Mouse (Mus musculus) lung, adult 2 months (tissue): ENCODE measurements around the gene Arhgap10.

Experiments used
- CTCF ChIP-seq: fragments of 200-500 bp; IDR thresholded peaks from 2 replicates; pipeline ENCODE4 v1.5.1; 2011; ENCODE audit warnings: mild to moderate bottlenecking, low read length, control low read depth; ENCODE audit not compliant: insufficient read depth
- POLR2A ChIP-seq: fragments of 200-500 bp; IDR thresholded peaks from 2 replicates; pipeline ENCODE4 v1.6.1; 2011; ENCODE audit warnings: low read depth, mild to moderate bottlenecking, control low read depth, low read length, borderline replicate concordance; ENCODE audit errors: extremely low read depth

DNA sequence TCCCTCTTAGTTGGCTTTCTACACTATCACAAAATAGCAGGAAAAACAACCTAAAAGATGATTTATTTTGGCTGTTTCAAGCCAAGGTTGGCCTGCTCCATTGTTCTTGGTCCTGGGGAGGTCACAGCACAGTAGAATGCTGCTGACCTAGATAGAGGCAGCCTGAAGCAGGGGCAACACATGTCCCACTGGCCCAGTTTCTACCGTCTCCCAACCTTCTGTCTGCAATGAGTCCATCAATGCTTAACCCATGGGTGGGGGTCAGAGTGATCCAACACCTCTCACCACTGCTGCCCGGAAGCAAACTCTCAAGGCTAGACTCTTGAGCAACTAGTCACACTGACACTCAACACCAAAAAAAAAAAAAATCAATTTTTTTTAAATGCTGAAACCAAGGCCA is 31.0 kb downstream of the Arhgap10 start:
- TF ChIP-seq CTCF (no peak), POLR2A (no peak)
